Mouse (Mus musculus) myocyte (in vitro differentiated cells): ENCODE measurements around the gene Cntrob. TPM values are rescaled to one million over a fixed set of nuclear protein-coding genes. Genes with fewer than 3 reads are reported as not detected.
A peak's percentile ranks its signal among the peaks of the same experiment; 100 is the strongest.

Experiments
- H3K27me3 ChIP-seq: one replicate; pipeline ENCODE4 v1.6.1; 2011; ENCODE audit not compliant: control insufficient read depth, insufficient read depth, insufficient read length
- H3K36me3 ChIP-seq: one replicate; pipeline ENCODE4 v1.6.1; 2011; ENCODE audit not compliant: control insufficient read depth, insufficient read depth
- H3K4me2 ChIP-seq: one replicate; pipeline ENCODE4 v1.6.1; 2011; ENCODE audit warnings: low read depth, control low read depth
- H3K4me3 ChIP-seq: one replicate; pipeline ENCODE4 v1.5.1; 2011; ENCODE audit warnings: mild to moderate bottlenecking, control low read depth, moderate library complexity
- H3K79me2 ChIP-seq: one replicate; pipeline ENCODE4 v1.6.1; 2011; ENCODE audit not compliant: control insufficient read depth, insufficient read depth
- H3ac ChIP-seq: one replicate; pipeline ENCODE4 v1.6.1; 2011; ENCODE audit not compliant: control insufficient read depth, insufficient read length
- CEBPB ChIP-seq: IDR thresholded peaks from 2 replicates; pipeline ENCODE4 v1.6.1; 2011; ENCODE audit warnings: mild to moderate bottlenecking, moderate library complexity; ENCODE audit not compliant: poor library complexity, insufficient read depth, severe bottlenecking
- E2F4 ChIP-seq: IDR thresholded peaks from one replicate; pipeline ENCODE4 v1.6.1; 2011; ENCODE audit warnings: mild to moderate bottlenecking, control low read depth, moderate library complexity; ENCODE audit not compliant: insufficient read depth
- MAX ChIP-seq: IDR thresholded peaks from one replicate; pipeline ENCODE4 v1.6.1; 2011; ENCODE audit warnings: low read depth, mild to moderate bottlenecking, control low read depth
- MYOD1 ChIP-seq, 3 experiments: IDR thresholded peaks; one replicate each; pipeline ENCODE4 v1.6.1; 2011; ENCODE audit warnings: control low read depth in 2 of 3, low read depth in 2 of 3, mild to moderate bottlenecking in 2 of 3, moderate library complexity in 1 of 3; ENCODE audit not compliant: insufficient read length in 2 of 3, control insufficient read depth in 1 of 3
- MYOG ChIP-seq, 3 experiments: IDR thresholded peaks; one replicate each; pipeline ENCODE4 v1.6.1; 2011; ENCODE audit warnings: control low read depth in 2 of 3, low read depth in 2 of 3, mild to moderate bottlenecking in 2 of 3; ENCODE audit not compliant: insufficient read length in 2 of 3, control insufficient read depth in 1 of 3, insufficient read depth in 1 of 3
- POLR2A ChIP-seq: IDR thresholded peaks from one replicate; pipeline ENCODE4 v1.6.1; 2011; ENCODE audit warnings: low read depth, mild to moderate bottlenecking, control low read depth, moderate library complexity; ENCODE audit not compliant: insufficient read length
- POLR2AphosphoS2 ChIP-seq: IDR thresholded peaks from one replicate; pipeline ENCODE4 v1.6.1; 2011; ENCODE audit warnings: low read depth, control low read depth; ENCODE audit not compliant: insufficient read length
- REST ChIP-seq: IDR thresholded peaks from one replicate; pipeline ENCODE4 v1.6.1; 2011; ENCODE audit warnings: mild to moderate bottlenecking, control low read depth, moderate library complexity; ENCODE audit not compliant: insufficient read depth, insufficient read length
- SRF ChIP-seq: IDR thresholded peaks from one replicate; pipeline ENCODE4 v1.6.1; 2011; ENCODE audit warnings: low read depth; ENCODE audit not compliant: control insufficient read depth, insufficient read length
- TCF12 ChIP-seq: IDR thresholded peaks from one replicate; pipeline ENCODE4 v1.6.1; 2011; ENCODE audit warnings: mild to moderate bottlenecking, control low read depth; ENCODE audit not compliant: poor library complexity, insufficient read depth, severe bottlenecking
- TCF3 ChIP-seq: IDR thresholded peaks from one replicate; pipeline ENCODE4 v1.6.1; 2011; ENCODE audit warnings: low read depth, control low read depth; ENCODE audit not compliant: insufficient read length
- USF1 ChIP-seq: IDR thresholded peaks from one replicate; pipeline ENCODE4 v1.6.1; 2011; ENCODE audit warnings: low read depth, mild to moderate bottlenecking, control low read depth, moderate library complexity
- polyA plus RNA-seq: library from polyadenylated mRNA; unstranded; fragments of >200 nt; fragmentation: generic; extraction: Trizol; gene quantifications from one replicate; pipeline ENCODE4 v1.2.1, GENCODE M21; 2012; ENCODE audit warnings: missing spikeins

The Cntrob gene
- polyA plus RNA-seq, 1 experiment, result 10.3 TPM

GRCm38 (mm10) chr11:69265410-69265809 is 58.2 kb downstream of the Cntrob start:
- Histone ChIP-seq H3K27me3 (no peaks in the 10 kb centered on the region), H3ac (no peak overlapping the region), H3K4me2 (no peak overlapping the region), H3K4me3 (no peak overlapping the region), H3K79me2 (no peaks in the 10 kb centered on the region), H3K36me3 (no peaks in the 10 kb centered on the region)
- no peak for TF ChIP-seq TCF3
- TF ChIP-seq MAX, result no peak

DNA sequence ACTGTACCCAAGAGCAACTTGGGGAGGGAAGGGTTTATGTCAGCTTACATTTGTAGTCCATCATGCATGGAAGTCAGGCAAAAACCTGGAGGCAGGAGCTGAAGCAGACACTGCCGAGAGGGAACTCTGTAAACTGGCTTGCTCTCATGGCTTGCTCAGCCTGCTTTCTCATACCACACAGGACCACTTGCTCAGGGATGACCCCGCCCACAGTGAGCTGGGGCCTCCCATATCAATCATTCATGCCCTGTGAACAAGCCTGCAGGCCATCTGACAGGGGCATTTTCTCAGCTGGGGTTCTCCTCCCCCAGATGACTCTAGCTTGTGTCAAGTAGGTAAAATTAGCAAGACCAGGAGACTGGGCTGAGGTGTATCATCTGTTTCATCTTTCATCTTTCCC is 59.3 kb downstream of the Cntrob start:
- Histone ChIP-seq H3K36me3 (no peaks in the 10 kb centered on the region), H3ac (no peak overlapping the region), H3K79me2 (no peaks in the 10 kb centered on the region), H3K4me2 (no peak overlapping the region), H3K27me3 (no peaks in the 10 kb centered on the region), H3K4me3 (no peak overlapping the region)
- no peak for TF ChIP-seq E2F4
- no peak for TF ChIP-seq MYOD1 (IDR thresholded peaks at IDR 0.05; ENCODE audit: control insufficient read depth in 1 of 3, insufficient read length in 2 of 3, low read depth in 2 of 3)

DNA sequence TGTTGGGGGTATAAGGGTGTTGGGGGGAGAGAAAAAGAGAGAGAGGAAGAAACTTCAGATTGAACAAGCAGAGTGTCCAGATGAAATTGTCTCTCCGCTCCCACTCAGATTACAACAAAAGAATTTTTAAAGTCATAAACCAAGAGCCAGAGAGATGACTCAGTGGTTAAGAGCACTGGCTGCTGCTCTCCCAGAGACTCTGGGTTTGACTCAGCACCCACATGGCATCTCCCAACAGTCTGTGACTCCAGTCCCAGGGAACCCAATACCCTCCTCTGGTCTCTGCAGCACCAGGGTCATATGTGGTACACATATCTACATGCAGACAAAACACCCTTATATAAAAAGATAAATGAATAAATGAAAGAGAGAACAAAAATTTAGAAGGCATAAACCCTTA is 63.5 kb downstream of the Cntrob start:
- TF ChIP-seq MAX (no peak), TCF3 (no peak), POLR2AphosphoS2 (no peak), REST (no peak), USF1 (no peak), TCF12 (no peak), MYOD1 (IDR thresholded peaks at IDR 0.05; ENCODE audit: control insufficient read depth in 1 of 3, insufficient read length in 2 of 3, low read depth in 2 of 3) (no peak), E2F4 (no peak), SRF (no peak), MYOG (IDR thresholded peaks at IDR 0.05; ENCODE audit: control insufficient read depth in 1 of 3, insufficient read depth in 1 of 3, insufficient read length in 2 of 3, low read depth in 2 of 3) (no peak), CEBPB (no peak), POLR2A (no peak)
- Histone ChIP-seq H3ac (no peak overlapping the region), H3K4me2 (peak overlapping the region; percentile 60), H3K4me3 (no peak overlapping the region), H3K27me3 (no peaks in the 10 kb centered on the region), H3K36me3 (no peaks in the 10 kb centered on the region), H3K79me2 (no peaks in the 10 kb centered on the region)

GRCm38 (mm10) chr11:69258287-69258686 is 65.3 kb downstream of the Cntrob start:
- TF ChIP-seq SRF (peak; percentile 29), POLR2AphosphoS2 (no peak), TCF3 (no peak)
- no peaks in the 10 kb centered on the region for H3K79me2 ChIP-seq
- H3K27me3 ChIP-seq, result no peaks in the 10 kb centered on the region
- no peaks in the 10 kb centered on the region for H3K36me3 ChIP-seq
- no peak overlapping the region for H3ac ChIP-seq
- H3K4me2 ChIP-seq, result peak overlapping the region; percentile 74
- no peak overlapping the region for H3K4me3 ChIP-seq

- Histone ChIP-seq H3K27me3 (no peaks in the 10 kb centered on the region), H3K4me3 (no peak overlapping the region), H3K36me3 (no peaks in the 10 kb centered on the region), H3K4me2 (peak overlapping the region; percentile 74), H3K79me2 (no peaks in the 10 kb centered on the region), H3ac (no peak overlapping the region)
- TF ChIP-seq SRF (no peak), POLR2AphosphoS2 (no peak), POLR2A (no peak), MYOG (IDR thresholded peaks at IDR 0.05; ENCODE audit: control insufficient read depth in 1 of 3, insufficient read depth in 1 of 3, insufficient read length in 2 of 3, low read depth in 2 of 3) (no peak)
Observed at GRCm38 (mm10) chr11:69257807-69258206, 65.8 kb downstream of the Cntrob start.

DNA sequence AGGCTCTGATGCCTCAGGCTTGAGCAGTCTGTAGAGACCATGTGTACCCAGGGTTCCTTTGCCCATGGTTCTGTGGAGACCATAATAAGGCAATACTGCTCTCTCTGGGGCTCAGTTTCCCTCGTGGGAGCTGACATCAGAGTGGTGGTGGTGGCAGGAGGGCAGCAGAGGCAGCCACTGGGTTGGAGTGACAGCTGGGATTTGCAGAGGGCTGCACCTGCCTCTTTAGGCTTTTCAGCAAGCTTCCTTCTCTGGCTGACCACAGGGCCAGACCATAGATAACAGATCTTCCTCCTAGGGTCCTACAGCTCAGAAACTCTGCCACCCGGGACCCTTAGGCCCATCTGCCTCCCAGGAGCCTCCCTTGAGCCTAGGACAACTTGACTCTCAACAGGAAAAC is 66.5 kb downstream of the Cntrob start:
- H3K36me3 ChIP-seq, result no peaks in the 10 kb centered on the region
- no peak overlapping the region for H3ac ChIP-seq
- H3K27me3 ChIP-seq, result no peaks in the 10 kb centered on the region
- H3K4me3 ChIP-seq, result no peak overlapping the region
- H3K4me2 ChIP-seq, result no peak overlapping the region
- no peaks in the 10 kb centered on the region for H3K79me2 ChIP-seq
- TF ChIP-seq MYOG (IDR thresholded peaks at IDR 0.05; ENCODE audit: control insufficient read depth in 1 of 3, insufficient read depth in 1 of 3, insufficient read length in 2 of 3, low read depth in 2 of 3) (peak in 1 of 3 experiments; percentile 69), SRF (no peak), POLR2AphosphoS2 (no peak), E2F4 (no peak), TCF12 (no peak), MAX (no peak), CEBPB (no peak), MYOD1 (IDR thresholded peaks at IDR 0.05; ENCODE audit: control insufficient read depth in 1 of 3, insufficient read length in 2 of 3, low read depth in 2 of 3) (peak in 2 of 3 experiments; percentile 59 to 63), TCF3 (no peak)
